Mouse (Mus musculus) right cerebral cortex, adult 2 months (tissue): ENCODE data around the gene Otud3.

Experiments
- DNase-seq, 2 experiments: peaks; one replicate each; pipeline ENCODE4 v3.0.0; 2021 to 2022; ENCODE audit warnings: low spot score in 2 of 2

Gene Otud3

DNA sequence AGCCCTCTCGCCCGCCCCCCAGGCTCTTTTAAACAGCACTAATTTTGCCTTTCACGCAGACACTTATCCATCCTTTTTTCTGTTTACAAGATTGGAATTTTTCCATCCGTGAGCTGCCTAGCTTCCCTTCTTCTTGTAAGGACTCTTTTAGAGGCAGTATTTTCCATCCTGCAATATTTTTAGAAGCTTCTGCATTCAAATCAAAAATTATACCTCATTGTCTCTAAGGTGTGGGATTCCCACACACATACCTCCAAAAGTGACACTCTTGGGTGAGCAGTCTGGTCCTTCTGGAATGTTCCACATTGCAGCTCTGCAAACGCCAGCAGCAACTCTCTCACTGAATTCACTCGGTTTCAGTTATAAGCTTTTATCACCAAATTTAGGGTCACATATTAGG is 60.8 kb downstream of the Otud3 start:
- peak in 1 of 2 experiments; percentile 27 for DNase-seq

DNA sequence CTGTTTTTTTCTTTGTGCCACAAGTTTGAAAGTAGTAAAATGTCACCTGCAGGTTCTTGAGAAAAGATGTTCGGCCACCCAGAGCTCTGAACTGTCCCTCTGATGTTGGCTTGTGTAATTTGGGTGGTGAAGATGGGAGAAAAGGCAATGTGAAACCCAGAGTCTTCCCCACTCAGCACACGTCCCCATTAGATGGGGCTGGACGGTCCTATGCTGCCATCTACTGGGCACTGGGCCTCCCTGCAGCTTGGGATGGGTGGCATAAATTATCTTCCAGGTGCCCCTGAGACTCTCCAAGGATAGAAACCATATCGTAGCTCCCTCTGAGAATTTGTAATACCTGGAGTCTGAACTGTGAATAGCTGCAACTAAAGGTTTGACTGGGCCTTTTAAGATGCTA is 62.3 kb downstream of the Otud3 start:
- DNase-seq = peak; percentile 82 to 89
